Mouse (Mus musculus): Measurements from ENCODE around the gene Ankrd34a. TPM values are rescaled to one million over a fixed set of nuclear protein-coding genes. Genes with fewer than 3 reads are reported as not detected.

Gene Ankrd34a
- polyA plus RNA-seq (2015; fragmentation: Nextera tagmentation; extraction: Ambion mirVana): 1.8 and 2.2 TPM in 2 replicates

- peak within 1 kb of the TSS; percentile 70; the same call in 1 of the 2 replicates for H3K27ac ChIP-seq
- WGBS: under 1% methylated on average over 22 of the region's 23 CpGs
Observed at GRCm38 (mm10) chr3:96596228-96596707, at the start of gene Ankrd34a. Gene Ankrd34a (plus strand): TSS chr3:96596636.

GRCm38 (mm10) chr3:96546880-96547279, 49.6 kb upstream of the Ankrd34a start:
- Histone ChIP-seq H3K4me2 (no peak overlapping the region), H3K9me3 (no peaks in the 10 kb centered on the region), H3K4me3 (no peak overlapping the region), H3K36me3 (no peaks in the 10 kb centered on the region), H3K9ac (no peak overlapping the region), H3K4me1 (peaks cover 6% of the 10 kb centered on the region; the same call in 1 of the 2 replicates), H3K27ac (no peak overlapping the region), H3K27me3 (peaks cover 5% of the 10 kb centered on the region; the same call in 1 of the 2 replicates)
- 45% methylated on average over 4 of the region's 4 CpGs for WGBS
- ATAC-seq (ENCODE audit: borderline replicate concordance, extremely low read depth, low FRiP score, low TSS enrichment): no peak

More at GRCm38 (mm10) chr3:96596228-96596707, at the start of gene Ankrd34a:
- 0 out of 2 replicates have a peak, but pooled peaks have one; percentile 5 for ATAC-seq (ENCODE audit: borderline replicate concordance, extremely low read depth, low FRiP score, low TSS enrichment)
- Histone ChIP-seq H3K36me3 (no peaks in the 10 kb centered on the region), H3K4me3 (peak within 1 kb of the TSS; percentile 46), H3K9me3 (no peaks in the 10 kb centered on the region), H3K27me3 (peaks cover 44% of the 10 kb centered on the region), H3K9ac (peak within 1 kb of the TSS; percentile 50), H3K4me1 (peaks cover 48% of the 10 kb centered on the region), H3K4me2 (peak within 1 kb of the TSS; percentile 96)

GRCm38 (mm10) chr3:96547389-96547960, 49.0 kb upstream of the Ankrd34a start:
- Histone ChIP-seq H3K27ac (no peak overlapping the region), H3K4me1 (peaks cover 6% of the 10 kb centered on the region; the same call in 1 of the 2 replicates), H3K27me3 (no peaks in the 10 kb centered on the region), H3K4me3 (no peak overlapping the region), H3K36me3 (no peaks in the 10 kb centered on the region), H3K9me3 (no peaks in the 10 kb centered on the region), H3K4me2 (peak overlapping the region; percentile 27; the same call in 1 of the 2 replicates), H3K9ac (no peak overlapping the region)
- WGBS: 8% methylated on average over 14 of the region's 14 CpGs
- ATAC-seq (ENCODE audit: borderline replicate concordance, extremely low read depth, low FRiP score, low TSS enrichment): no peak; the same call in 1 of the 2 replicates

- no peak overlapping the region for H3K4me2 ChIP-seq
- no peak overlapping the region for H3K27ac ChIP-seq
- H3K9me3 ChIP-seq: no peaks in the 10 kb centered on the region
- ATAC-seq (ENCODE audit: borderline replicate concordance, extremely low read depth, low FRiP score, low TSS enrichment): no peak
- no peak overlapping the region for H3K9ac ChIP-seq
- no peaks in the 10 kb centered on the region for H3K27me3 ChIP-seq
- no peak overlapping the region for H3K4me3 ChIP-seq
- no peaks in the 10 kb centered on the region for H3K36me3 ChIP-seq
- 66% methylated on average over 7 of the region's 7 CpGs for WGBS
- peaks cover 6% of the 10 kb centered on the region; the same call in 1 of the 2 replicates for H3K4me1 ChIP-seq
Observed at GRCm38 (mm10) chr3:96548824-96549223, 47.6 kb upstream of the Ankrd34a start.

GRCm38 (mm10) chr3:96549346-96549745, 47.1 kb upstream of the Ankrd34a start:
- no peak overlapping the region for H3K4me2 ChIP-seq
- H3K4me3 ChIP-seq: no peak overlapping the region
- ATAC-seq (ENCODE audit: borderline replicate concordance, extremely low read depth, low FRiP score, low TSS enrichment): no peak
- no peaks in the 10 kb centered on the region for H3K9me3 ChIP-seq
- WGBS: 78% methylated on average over 5 of the region's 5 CpGs
- no peaks in the 10 kb centered on the region for H3K36me3 ChIP-seq
- no peaks in the 10 kb centered on the region for H3K27me3 ChIP-seq
- H3K27ac ChIP-seq: no peak overlapping the region
- H3K9ac ChIP-seq: no peak overlapping the region
- peaks cover 11% of the 10 kb centered on the region for H3K4me1 ChIP-seq

GRCm38 (mm10) chr3:96551203-96551602, 45.2 kb upstream of the Ankrd34a start:
- H3K9ac ChIP-seq: no peak overlapping the region
- WGBS: 7% methylated on average over 8 of the region's 8 CpGs
- H3K4me3 ChIP-seq: no peak overlapping the region
- no peaks in the 10 kb centered on the region for H3K9me3 ChIP-seq
- H3K27me3 ChIP-seq: no peaks in the 10 kb centered on the region
- peaks cover 30% of the 10 kb centered on the region for H3K4me1 ChIP-seq
- H3K4me2 ChIP-seq: no peak overlapping the region
- no peaks in the 10 kb centered on the region for H3K36me3 ChIP-seq
- H3K27ac ChIP-seq: no peak overlapping the region
- no peak for ATAC-seq (ENCODE audit: borderline replicate concordance, extremely low read depth, low FRiP score, low TSS enrichment)

- 60% methylated on average over 7 of the region's 7 CpGs for WGBS
- Histone ChIP-seq H3K4me3 (no peak overlapping the region), H3K36me3 (no peaks in the 10 kb centered on the region), H3K27ac (no peak overlapping the region), H3K4me1 (peaks cover 36% of the 10 kb centered on the region), H3K27me3 (no peaks in the 10 kb centered on the region), H3K4me2 (no peak overlapping the region), H3K9me3 (no peaks in the 10 kb centered on the region), H3K9ac (no peak overlapping the region)
- no peak for ATAC-seq (ENCODE audit: borderline replicate concordance, extremely low read depth, low FRiP score, low TSS enrichment)
Observed at GRCm38 (mm10) chr3:96551890-96552289, 44.5 kb upstream of the Ankrd34a start.

- ATAC-seq (ENCODE audit: borderline replicate concordance, extremely low read depth, low FRiP score, low TSS enrichment): no peak
- no peak overlapping the region for H3K9ac ChIP-seq
- H3K27ac ChIP-seq: no peak overlapping the region
- no peaks in the 10 kb centered on the region for H3K9me3 ChIP-seq
- no peaks in the 10 kb centered on the region for H3K36me3 ChIP-seq
- no peak overlapping the region for H3K4me2 ChIP-seq
- H3K4me3 ChIP-seq: no peak overlapping the region
- 73% methylated on average over 6 of the region's 6 CpGs for WGBS
- H3K27me3 ChIP-seq: no peaks in the 10 kb centered on the region
- peaks cover 37% of the 10 kb centered on the region for H3K4me1 ChIP-seq
Observed at GRCm38 (mm10) chr3:96553601-96554000, 42.8 kb upstream of the Ankrd34a start.

- H3K4me1 ChIP-seq: peaks cover 39% of the 10 kb centered on the region
Observed at GRCm38 (mm10) chr3:96554251-96554650, 42.2 kb upstream of the Ankrd34a start.

GRCm38 (mm10) chr3:96555041-96555596, 41.3 kb upstream of the Ankrd34a start:
- Histone ChIP-seq H3K4me1 (peaks cover 48% of the 10 kb centered on the region), H3K9me3 (no peaks in the 10 kb centered on the region), H3K27ac (peak overlapping the region; percentile 91), H3K4me2 (peak overlapping the region; percentile 76; the same call in 1 of the 2 replicates), H3K27me3 (no peaks in the 10 kb centered on the region), H3K36me3 (peaks cover 7% of the 10 kb centered on the region), H3K9ac (no peak overlapping the region), H3K4me3 (no peak overlapping the region)
- WGBS: 12% methylated on average over 12 of the region's 12 CpGs
- ATAC-seq (ENCODE audit: borderline replicate concordance, extremely low read depth, low FRiP score, low TSS enrichment): peak; percentile 56; the same call in 1 of the 2 replicates

More at GRCm38 (mm10) chr3:96554251-96554650, 42.2 kb upstream of the Ankrd34a start:
- WGBS: 75% methylated on average over 6 of the region's 6 CpGs
- no peaks in the 10 kb centered on the region for H3K9me3 ChIP-seq
- H3K36me3 ChIP-seq: no peaks in the 10 kb centered on the region
- ATAC-seq (ENCODE audit: borderline replicate concordance, extremely low read depth, low FRiP score, low TSS enrichment): no peak
- peak overlapping the region; percentile 91 for H3K27ac ChIP-seq
- no peak overlapping the region for H3K4me3 ChIP-seq
- H3K9ac ChIP-seq: no peak overlapping the region
- H3K4me2 ChIP-seq: no peak overlapping the region
- H3K27me3 ChIP-seq: no peaks in the 10 kb centered on the region

- peak overlapping the region; percentile 76 for H3K4me2 ChIP-seq
- WGBS: 70% methylated on average over 15 of the region's 15 CpGs
- peaks cover 16% of the 10 kb centered on the region for H3K36me3 ChIP-seq
- peak overlapping the region; percentile 70; the same call in 1 of the 2 replicates for H3K4me3 ChIP-seq
- H3K4me1 ChIP-seq: peaks cover 58% of the 10 kb centered on the region
- no peak for ATAC-seq (ENCODE audit: borderline replicate concordance, extremely low read depth, low FRiP score, low TSS enrichment)
- H3K27ac ChIP-seq: peak overlapping the region; percentile 91
- H3K27me3 ChIP-seq: no peaks in the 10 kb centered on the region
- no peaks in the 10 kb centered on the region for H3K9me3 ChIP-seq
- no peak overlapping the region for H3K9ac ChIP-seq
Observed at GRCm38 (mm10) chr3:96555999-96556614, 40.3 kb upstream of the Ankrd34a start.

Data from lung, embryonic 15.5 days (tissue).